Mouse (Mus musculus): Measurements from ENCODE around the gene Cc2d1a.

Cc2d1a gene

DNA sequence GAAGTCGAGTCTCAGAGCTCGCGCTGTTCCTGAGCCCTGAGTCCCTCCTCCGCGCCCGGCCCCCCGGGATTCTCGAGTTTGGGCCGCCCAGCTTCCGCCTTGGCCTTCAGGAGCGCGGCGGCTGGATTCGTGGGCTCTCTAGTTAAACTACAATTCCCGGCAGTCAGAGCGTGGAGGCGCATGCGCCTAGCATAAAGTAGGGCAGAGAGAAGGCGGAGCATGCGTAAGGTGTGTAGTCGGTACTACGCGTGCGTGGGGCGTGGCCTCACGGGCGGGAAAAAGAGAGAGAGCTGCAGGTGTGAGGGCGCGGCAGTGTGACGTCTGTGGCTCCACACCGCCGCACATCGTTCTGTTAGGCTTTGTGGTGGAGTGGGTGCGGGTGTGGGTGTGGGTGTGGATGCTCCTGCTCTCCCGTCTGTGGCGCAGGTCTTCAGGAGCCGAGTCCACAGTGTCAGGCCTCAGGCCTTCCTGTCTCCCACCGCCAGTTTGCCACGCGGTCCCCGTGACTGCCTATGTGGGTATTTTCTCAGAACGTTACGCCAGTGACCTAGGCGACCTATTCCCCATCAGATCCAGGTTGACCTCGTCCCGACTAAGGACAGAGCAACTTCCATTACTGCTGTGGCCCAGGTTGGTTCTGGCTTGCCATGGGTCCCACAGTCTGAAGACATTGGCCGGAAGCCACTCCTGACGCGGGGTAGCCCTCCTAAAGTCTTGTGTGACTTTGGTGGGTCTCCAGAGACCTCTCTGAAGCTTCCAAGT lies at the start of gene Cc2d1a, which contains the start of gene 4930432K21Rik:
TSS of gene Cc2d1a (minus strand) at position 168 of the 762 bp plus-strand sequence.
TSS of gene 4930432K21Rik (plus strand) at position 257 of the 762 bp plus-strand sequence.
- DNase-seq (ENCODE audit: low spot score in 2 of 2): peak; percentile 81 to 84

DNA sequence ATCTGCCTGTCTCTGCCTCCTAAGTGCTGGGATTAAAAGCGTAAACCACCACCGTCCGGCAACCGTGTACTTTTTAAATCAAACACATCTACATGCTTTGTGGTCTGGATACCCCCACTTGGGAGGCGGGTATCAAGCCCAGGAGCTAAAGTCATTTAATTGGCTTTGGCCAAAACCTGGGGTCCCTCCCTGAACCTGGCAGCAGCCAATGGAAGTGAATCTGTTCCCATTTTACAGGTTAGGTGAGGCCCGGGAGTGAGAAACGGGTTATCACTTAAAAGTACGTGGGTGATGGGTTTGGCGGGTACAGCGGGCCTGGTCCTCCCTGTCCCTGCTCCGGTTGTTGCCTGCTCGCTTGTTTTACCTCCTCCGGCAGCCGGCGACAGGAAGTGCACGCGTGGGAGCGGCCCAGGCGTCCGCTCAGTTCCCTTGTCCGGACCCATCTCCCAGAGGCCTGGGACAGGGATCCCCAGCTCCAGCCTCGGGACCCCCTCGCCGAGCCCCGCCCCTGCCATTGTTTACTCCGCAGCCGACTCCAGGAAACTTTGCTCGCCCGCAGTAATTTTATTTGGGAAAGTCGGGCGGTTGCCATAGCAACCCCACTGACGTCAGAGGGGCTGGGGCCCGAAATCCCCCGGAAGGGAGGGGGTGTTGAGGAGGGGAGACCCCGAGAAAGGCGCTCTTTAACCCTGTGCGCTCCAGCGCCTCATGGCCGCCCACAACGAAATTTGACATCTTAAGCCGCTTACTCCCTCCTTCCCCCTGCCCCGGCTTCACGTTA lies 49.6 kb upstream of the Cc2d1a start:
- DNase-seq (ENCODE audit: low spot score in 2 of 2): peak in 1 of 2 experiments; percentile 38

DNA sequence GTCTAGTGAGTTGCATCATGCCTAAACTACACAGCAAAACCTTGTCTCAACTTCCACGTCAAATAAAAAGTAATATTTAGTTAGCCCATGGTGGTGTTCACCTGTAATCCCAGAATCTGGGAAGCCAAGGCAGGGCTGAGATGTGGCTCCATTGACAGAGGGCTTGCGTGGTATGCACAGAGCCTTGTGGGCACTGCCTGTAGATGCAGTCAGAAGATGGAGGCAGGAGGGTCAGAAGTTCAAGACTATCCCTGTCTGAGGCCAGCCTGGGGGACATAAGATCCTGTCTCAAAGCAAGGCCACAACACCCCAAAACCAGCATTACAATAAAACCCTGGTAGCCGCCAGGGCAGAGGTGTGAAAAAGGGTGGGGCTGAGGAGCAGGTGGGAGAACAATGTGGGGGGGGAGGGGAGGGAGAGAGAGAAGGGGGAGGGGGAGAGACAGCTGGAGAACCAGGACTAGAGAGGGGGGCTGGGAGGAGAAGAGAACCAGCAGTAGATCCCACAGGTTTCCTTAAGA lies 46.5 kb upstream of the Cc2d1a start:
- no peak for DNase-seq (ENCODE audit: low spot score in 2 of 2)

DNA sequence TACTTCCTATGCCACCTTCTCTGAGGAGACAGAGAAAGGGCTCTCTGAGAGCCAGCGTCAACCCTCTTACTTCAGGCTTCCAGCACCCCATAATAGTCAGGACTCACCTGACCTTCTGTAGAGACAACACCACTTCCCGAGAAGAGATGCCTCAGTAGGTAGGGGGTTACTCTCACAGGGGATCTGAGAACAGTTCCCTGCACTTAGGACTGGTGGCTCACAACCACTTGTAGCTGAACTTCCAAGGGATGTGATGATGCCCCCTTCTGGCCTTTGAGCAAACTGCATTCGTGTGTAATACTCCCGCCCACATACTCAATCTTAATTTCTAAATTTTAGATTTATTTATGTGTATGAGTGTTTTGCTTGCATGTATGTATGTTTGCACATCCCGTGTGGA lies 45.8 kb upstream of the Cc2d1a start:
- no peak for DNase-seq (ENCODE audit: low spot score in 2 of 2)

DNA sequence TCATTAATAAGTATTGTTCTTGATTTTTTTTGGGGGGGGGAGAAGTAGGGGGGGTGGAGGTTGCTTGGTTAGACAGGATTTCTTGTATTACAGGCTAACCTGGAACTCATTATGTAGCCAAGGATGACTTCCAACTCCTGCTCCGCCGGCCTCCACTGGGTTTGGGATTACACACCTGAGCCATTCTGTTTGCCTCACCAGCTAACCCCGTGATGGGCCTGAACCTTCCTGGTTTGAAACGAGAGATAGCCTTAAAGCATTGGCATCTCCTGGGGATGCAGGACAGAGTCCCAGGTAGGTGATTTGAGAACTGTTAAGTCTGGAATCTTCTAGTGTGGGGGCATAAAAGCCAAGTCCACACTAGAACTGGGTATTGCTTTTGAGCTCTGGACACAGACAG lies 45.4 kb upstream of the Cc2d1a start:
- DNase-seq (ENCODE audit: low spot score in 2 of 2): no peak

DNA sequence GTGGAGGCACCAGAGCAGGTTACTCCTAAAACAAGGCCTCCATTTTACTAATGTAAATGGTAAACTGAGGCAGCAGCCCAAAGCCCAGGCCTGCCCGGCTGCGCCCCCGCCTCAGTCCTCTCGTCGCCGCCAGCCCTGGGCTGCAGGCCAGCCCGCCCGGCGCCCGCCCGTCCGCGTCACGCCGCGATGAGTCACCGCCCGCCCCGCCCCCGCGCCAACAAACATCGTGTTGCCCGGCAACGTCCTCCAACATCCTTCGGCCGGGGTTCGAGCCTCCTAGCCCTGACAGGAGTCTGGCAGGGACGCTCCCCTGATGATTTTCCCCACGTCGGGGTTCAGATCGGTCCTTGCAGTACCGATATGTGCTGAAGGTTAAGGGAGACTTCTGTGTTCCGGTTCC lies 44.8 kb upstream of the Cc2d1a start:
- peak; percentile 47 to 66 for DNase-seq (ENCODE audit: low spot score in 2 of 2)

DNA sequence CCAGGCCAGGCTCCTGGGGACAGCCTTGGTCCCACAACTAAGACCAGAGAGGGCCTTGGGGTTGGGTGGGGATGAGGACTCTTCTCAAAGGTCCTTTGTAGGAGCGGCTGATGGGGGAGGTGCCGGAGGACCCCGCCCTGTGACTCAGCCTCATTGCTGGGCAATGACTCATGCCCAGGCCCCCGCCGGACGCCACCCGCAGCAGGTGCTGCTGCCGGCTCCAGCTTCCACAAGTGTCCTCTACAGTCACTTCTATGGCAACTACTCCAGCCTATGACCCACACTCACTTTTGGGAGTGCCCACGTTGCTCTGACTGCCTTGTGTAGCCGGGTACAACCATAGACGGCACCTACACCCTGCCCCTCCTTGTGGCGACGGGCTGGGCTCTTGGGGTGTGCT lies 44.3 kb upstream of the Cc2d1a start:
- no peak for DNase-seq (ENCODE audit: low spot score in 2 of 2)

DNA sequence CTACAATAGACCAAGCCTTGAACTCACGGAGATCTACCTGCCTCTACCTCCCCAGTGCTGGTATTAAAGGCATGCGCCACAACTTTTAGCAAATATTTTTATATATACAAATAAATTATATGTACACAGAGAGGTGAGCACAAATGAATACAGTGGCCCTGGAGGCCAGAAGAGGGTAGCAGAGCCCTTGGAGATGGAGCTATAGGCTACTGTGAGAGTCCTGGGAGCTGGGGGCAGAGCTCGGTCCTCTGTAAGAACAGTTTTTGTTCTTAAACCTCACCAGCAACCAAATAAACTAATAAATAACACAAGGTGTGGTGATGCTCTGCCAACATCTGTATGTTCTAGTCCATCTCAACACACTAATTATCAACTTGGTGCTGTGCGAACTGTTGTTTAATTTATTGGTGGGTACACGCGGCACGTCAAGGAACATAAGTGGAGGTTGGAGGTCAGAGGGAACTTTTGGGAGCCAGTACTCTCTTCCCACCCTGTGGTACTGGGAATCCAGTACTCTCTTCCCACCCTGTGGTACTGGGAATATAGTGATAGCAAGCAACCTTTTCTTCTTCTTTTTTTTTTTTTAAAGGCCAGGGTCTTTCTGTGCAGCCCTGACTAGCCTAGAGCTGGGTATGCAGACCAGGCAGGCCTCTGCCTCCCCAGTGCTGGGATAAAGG lies 42.6 kb upstream of the Cc2d1a start:
- DNase-seq (ENCODE audit: low spot score in 2 of 2): no peak

DNA sequence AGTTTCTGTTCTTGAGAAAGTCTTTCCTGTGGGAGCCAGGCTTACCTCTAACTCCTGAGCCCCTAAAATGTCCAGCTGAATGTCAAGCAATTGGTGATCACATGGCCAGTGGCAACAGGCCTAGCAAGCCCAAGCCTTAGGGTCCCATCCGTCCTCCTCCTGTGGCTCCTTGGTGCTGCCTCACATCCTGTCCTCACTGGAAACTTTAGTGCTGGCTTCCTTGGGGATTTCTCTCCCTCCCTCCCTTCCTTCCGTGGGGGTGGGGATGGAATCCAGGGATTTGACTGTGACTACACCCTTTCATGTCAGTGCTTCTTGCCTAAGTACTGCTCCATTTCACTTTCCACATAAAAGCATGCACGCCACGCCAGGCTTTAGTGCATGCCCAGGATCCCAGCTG lies 41.9 kb upstream of the Cc2d1a start:
- no peak for DNase-seq (ENCODE audit: low spot score in 2 of 2)

DNA sequence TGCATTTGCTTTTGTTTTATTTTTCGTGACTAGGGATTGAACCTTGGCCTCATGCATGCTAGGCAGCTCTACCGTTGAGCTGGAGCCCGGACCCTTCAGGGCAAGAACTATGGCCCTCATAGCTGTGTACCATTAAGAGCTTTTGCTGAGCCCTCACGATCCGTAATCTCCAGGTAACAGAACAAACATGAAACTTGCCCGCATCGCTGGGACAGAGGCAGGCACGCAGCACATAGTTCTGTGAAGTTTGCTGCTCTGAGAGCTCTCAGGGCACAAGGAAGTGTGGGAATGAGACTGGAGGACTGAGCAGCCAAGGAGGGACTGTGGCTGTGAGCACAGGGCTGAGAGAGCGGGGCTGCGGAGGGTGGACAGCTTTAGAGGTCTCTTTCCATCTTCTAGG lies 40.9 kb upstream of the Cc2d1a start:
- no peak for DNase-seq (ENCODE audit: low spot score in 2 of 2)

DNA sequence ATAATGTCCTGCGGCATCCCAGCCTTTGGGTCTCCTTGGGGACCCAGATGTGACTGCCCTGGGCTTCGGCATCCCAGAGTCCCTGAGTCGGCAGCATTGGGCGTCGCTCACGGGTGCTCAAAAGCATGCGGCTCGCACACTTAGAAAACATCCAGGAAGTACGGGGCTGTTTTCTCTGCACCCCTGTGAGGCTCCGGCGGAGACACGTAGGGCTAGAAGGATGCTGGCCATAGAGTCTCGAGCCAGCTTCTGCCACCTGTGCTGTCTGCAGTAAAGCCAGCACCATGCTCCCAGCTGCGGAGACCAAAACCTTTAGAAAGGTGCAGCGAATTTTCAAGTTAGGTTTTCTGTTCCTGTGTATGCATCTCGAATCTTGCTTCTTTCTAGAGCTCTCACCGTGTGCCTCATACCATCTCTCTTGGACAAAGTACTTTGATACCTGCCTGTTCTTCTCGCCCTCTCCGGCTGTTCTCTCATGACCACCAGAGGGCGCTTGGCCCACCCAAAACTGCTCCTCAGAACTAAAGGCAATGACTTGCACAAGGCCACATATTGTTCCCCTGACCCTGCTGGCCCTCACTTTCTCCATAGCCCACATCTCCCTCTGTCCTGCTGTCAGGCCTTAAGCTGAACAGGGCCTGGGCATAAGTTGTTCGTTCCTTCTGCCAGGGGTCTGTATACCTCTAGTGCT lies 39.5 kb upstream of the Cc2d1a start:
- DNase-seq (ENCODE audit: low spot score in 2 of 2): peak; percentile 59 to 70

DNA sequence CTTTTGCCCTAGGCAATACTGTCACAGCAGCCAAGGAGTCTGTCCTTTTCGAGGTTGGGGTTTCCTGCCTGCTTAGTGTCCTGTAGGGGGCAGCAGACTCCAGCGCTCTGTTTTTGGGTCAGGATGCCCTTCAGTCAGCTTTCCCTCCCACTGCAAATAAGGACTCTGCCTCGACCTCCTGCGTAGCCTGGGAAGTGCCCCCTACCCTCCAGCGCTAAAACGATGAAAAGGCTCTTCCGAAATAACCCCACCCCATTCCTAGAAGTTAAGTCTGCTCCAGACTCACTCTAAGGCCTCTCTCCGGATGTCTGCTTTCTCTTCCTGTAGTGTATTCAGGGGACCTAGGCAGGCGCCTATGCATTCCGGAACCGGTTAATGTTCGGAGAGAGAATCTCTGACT lies 38.8 kb upstream of the Cc2d1a start:
- DNase-seq (ENCODE audit: low spot score in 2 of 2): peak; percentile 37 to 64

DNA sequence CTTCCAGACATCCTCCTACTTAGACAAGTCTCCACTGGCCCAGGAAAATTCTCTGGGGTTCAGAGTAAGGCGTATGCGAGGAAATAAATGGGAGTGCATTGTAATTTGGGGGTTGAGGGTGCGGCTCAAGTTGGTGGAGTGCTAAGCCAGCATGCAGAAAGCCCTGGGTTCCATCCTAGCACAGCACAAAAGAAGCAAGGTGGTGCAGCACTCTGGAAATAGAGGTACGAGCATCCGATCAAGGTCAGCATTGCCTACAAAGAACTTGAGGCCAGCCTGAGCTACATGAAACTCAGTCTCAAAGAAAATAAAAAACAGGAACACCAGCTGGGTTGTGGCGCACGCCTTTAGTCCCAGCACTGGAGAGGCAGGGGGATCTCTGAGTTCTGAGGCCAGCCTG lies 37.4 kb upstream of the Cc2d1a start, which contains the start of gene Nanos3:
TSS of gene Nanos3 (minus strand) at position 101 of the 400 bp plus-strand sequence.
- no peak for DNase-seq (ENCODE audit: low spot score in 2 of 2)

DNA sequence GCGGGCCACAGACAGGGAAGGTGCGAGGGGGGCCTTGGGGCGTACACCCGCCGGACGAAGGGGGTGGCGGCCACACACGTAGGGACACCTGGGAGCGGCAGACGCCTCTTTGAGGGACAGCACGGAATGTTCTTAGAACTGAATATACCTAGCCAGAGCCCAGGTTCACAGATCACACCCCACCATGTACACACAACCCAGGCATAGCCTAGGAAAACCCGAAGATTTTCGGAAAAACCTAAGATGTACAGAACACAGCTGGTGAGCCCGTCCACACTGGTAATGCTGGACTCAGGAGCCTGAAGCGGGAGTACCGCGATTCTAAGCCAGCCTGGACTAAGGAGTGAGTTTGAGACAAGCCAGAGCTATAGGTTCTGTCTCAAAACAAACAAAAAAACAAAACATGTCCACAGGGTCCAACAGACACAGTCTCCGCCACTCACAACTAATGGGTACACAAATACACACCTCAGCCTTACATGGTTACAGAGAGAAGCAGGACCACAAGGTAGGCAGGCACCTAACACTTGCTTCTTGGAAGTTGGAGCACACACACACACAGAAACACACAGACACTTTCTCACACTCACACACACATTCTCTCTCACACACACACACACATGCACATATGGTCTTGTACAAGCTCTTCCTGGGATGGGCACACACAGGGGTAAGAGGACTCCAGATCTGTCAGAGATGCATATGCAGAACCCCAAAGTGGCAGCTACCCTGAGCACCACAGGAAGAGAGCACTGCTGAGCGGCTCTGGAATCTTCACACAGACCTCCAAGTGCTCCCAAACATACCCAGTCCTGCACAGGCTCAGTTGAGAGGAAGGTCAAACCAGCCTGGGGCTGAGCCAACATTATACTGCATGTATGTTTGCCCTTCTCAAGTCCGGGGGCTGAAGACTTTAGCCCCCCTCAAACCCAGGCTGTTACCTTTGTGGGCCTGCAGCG lies 36.6 kb upstream of the Cc2d1a start:
- no peak for DNase-seq (ENCODE audit: low spot score in 2 of 2)

DNA sequence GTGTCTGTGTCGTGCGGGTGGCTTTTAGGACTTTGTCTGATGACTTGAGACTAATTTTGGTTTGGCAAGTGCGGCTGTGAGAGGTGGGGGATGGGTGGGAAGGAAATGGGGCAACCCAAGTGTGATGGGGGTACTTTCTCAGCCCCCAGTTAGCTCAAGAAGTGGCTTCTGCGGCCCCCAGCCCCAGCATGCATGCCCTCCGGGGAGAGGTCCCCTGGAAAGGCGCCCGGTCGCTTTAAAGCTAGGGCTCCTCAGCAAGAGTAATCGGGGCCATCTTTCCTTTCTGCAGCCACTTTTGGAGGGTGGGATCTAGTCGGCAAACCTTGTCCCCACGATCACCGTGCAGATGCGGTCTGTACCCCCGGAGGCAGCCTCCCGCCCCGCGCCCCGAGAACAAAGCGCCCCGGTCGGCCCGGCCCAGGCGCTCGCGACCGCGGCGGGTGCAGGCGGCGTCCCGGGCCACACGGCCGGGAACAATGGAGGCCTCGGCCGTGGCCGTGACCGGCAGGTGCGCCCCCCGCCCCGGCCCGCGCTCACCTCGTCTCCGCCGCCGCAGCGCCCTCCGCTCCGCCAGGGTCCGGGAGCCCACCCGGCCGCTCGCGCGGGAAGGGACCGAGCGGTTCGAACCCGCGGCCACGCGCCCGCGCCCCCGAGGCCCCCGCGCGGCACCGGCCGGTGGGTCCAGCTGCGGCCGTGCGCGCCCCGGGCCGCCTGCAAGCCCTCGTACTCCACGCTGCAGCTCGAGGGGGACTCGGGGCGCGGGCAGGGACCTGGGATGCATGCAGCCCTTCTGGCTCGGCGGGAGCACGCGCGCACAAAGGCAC lies 35.7 kb upstream of the Cc2d1a start:
- no peak for DNase-seq (ENCODE audit: low spot score in 2 of 2)

DNA sequence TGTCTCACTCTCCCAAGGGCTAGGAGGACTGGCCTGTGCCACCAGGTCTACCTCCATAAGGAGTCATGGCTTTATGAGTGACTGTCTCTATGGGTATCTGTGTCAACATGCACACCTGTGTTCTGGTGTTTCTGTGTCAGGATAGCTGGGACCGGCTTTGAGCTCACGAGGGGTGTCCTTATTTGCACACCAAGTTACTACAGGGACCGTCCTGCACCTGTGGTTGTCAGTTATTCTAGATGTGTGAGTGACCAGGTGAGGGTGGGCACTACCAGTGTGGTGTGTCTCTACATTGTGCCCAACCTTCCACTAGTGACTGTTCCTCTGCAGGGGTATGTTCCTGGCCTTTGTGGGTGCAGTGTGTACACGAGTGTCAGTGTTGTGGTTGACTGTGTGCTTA lies 35.1 kb upstream of the Cc2d1a start:
- DNase-seq (ENCODE audit: low spot score in 2 of 2): no peak

DNA sequence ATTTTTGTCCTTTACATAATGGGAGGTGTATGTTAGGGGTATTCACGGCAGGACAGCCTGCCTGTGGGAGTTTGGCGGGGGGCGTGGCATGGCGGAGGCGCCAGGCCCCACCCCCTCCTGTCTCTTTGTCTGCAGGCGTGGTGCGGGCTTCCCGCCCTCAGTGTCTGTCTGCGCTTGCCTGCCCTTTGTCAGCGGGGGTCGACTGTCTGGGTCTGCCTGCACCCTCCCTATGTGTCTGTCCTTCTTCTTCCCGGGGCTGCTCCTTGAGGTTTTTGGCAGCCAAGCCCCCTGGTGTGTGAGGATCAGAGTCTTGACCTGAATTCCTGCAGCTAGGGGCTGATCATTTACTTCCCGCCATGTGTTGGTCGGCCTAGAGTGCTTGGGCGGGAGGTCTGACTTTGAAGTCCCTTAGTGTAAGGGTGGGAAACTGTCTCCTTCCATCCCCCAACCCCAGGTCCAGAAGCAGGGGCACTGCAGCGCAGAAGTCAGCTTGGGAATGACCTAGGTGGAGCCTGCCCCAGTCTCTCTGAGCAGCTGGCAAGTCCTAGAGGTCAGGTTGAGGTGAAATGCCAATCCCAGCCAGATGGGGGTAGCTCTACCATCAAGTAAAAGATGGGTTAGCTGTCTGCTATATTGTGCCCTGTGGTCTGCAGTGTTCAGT lies 32.9 kb upstream of the Cc2d1a start:
- no peak for DNase-seq (ENCODE audit: low spot score in 2 of 2)

DNA sequence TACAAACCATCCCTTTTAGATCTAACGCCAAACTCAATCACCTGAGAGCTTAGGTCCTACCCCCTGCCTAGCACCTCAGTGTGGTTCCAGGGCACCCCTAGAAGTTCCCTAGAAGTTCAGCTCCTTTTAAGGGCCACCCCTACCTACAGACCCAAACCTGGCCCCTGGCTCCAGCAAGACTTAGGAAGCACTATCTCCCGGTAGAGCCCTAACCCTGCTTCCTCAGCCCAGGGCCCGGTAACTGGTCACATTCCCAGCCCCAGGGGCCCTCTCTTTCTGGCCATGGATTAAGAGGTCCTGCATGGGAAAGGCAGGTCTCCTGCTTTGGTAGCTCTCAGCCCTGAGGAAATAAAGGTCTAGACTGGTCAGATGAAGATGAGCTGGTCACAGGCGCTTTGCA lies 32.2 kb upstream of the Cc2d1a start:
- DNase-seq (ENCODE audit: low spot score in 2 of 2): no peak

DNA sequence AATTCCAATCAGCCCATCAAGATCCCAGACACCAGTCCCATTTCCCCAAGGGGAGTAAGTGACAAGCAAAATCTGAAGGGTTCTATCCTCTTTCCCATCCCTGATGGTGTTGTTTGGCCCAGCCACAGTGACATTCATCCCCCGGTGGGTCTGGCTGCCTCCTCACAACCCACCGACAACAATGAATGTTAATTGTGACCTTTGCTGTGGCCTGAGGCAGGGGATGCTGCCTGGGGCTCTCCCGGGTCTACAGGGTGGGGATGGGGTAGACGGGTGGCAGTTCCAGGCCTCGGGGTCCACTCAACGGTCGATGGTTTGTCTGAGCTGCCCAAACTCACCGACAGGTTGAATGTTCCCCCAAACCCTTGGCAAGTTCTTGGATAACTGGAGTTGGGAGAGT lies 30.9 kb upstream of the Cc2d1a start:
- no peak for DNase-seq (ENCODE audit: low spot score in 2 of 2)
